23 mouse cellular contexts compared by ENCODE assay signal in the genomic region with DNA sequence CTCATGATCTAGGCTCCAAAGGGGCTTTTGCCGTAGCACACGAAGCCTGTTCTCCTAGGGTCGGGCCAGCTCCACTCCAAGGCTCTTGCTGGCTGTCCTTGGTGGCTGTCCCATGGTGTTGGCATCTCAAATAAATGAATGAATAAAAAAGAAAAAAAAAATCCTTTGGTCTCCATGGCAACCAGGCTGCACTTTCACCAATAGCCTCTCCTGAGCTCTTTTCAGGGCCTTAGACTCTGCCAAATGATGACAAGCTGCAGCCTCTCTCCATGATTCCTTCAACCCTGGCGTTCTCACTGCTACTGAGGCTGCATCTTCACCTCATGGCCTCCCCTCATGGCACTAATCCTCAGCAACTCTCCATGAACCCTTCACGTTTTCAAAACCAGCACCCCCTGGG. TPM values are rescaled to one million over a fixed set of nuclear protein-coding genes. Genes with fewer than 3 reads are reported as not detected.
DNase-seq lines count a peak whose midpoint lies in the region; ATAC-seq and TF ChIP-seq lines count a peak whose summit lies in the region.
"Had no signal": no experiment of that assay in that cellular context is flagged by ENCODE, and none has a peak within 500 bp of the region (broad histone marks: within the 10 kb centered on the region; RNA-seq: fewer than 3 reads in every experiment).

No protein-coding gene starts in this region.

- no peak overlapping the region for H3K4me3 ChIP-seq in cerebellum, adult 2 months (replicated peaks; ENCODE audit: insufficient read depth, low read depth, low read length)
- no peak overlapping the region for H3K4me3 ChIP-seq in hindbrain, embryonic 16.5 days (ENCODE audit: low read length)
- H3K4me3 ChIP-seq in hindbrain, embryonic 10.5 days, result no peak overlapping the region
- H3K4me3 ChIP-seq in midbrain, embryonic 12.5 days, result no peak overlapping the region
- no peak overlapping the region for H3K4me3 ChIP-seq in liver, embryonic 12.5 days
- H3K4me3 ChIP-seq in limb, embryonic 10.5 days, result no peak overlapping the region
- H3K4me3 ChIP-seq: embryonic facial prominence, embryonic 15.5 days; layer of hippocampus, adult 2 months; limb, embryonic 12.5 days had no signal

- no peak overlapping the region for H3K4me2 ChIP-seq in hindbrain, embryonic 16.5 days (ENCODE audit: low read length)
- H3K4me2 ChIP-seq in midbrain, embryonic 12.5 days (replicated peaks), result no peak overlapping the region
- H3K4me2 ChIP-seq in liver, embryonic 12.5 days, result no peak overlapping the region
- H3K4me2 ChIP-seq: embryonic facial prominence, embryonic 15.5 days; heart, embryonic 11.5 days; limb, embryonic 12.5 days; liver, embryonic 11.5 days had no signal

- H3K27me3 ChIP-seq in cerebellum, adult 2 months (ENCODE audit: control insufficient read depth, insufficient read depth, low read length), result no peaks in the 10 kb centered on the region
- H3K27me3 ChIP-seq in hindbrain, embryonic 16.5 days (replicated peaks; ENCODE audit: control insufficient read depth, insufficient read depth, low read length), result no peaks in the 10 kb centered on the region
- H3K27me3 ChIP-seq in hindbrain, embryonic 10.5 days (ENCODE audit: insufficient read depth, poor library complexity, severe bottlenecking), result no peaks in the 10 kb centered on the region
- peaks cover 9% of the 10 kb centered on the region; the same call in 1 of the 2 replicates for H3K27me3 ChIP-seq in midbrain, embryonic 12.5 days
- H3K27me3 ChIP-seq in liver, embryonic 12.5 days (replicated peaks), result no peaks in the 10 kb centered on the region
- H3K27me3 ChIP-seq in limb, embryonic 10.5 days (ENCODE audit: low read depth, poor library complexity, severe bottlenecking), result no peaks in the 10 kb centered on the region
- H3K27me3 ChIP-seq: embryonic facial prominence, embryonic 15.5 days; limb, embryonic 12.5 days had no signal

- DNase-seq in cerebellum, postnatal 14 days, result peak; percentile 8 to 16
- DNase-seq in cerebellum, adult 2 months, result no peak
- no peak for DNase-seq in hindbrain, embryonic 10.5 days (ENCODE audit: low spot score)
- no peak for DNase-seq in limb, embryonic 10.5 days (ENCODE audit: low spot score)
- DNase-seq: adrenal gland, postnatal 36 days; cerebellum, adult 18-20 months; gastrocnemius, postnatal 14 days; heart, adult 11 months; kidney, postnatal 25 days; lung, adult 18-20 months; lung, postnatal 10 days; thymus, adult 18-20 months; thymus, postnatal 4 days had no signal

- no peaks in the 10 kb centered on the region for H3K9me3 ChIP-seq in hindbrain, embryonic 16.5 days (ENCODE audit: control insufficient read depth, low read length)
- no peaks in the 10 kb centered on the region for H3K9me3 ChIP-seq in hindbrain, embryonic 10.5 days
- H3K9me3 ChIP-seq in midbrain, embryonic 12.5 days, result no peaks in the 10 kb centered on the region
- no peaks in the 10 kb centered on the region for H3K9me3 ChIP-seq in liver, embryonic 12.5 days (replicated peaks)
- no peaks in the 10 kb centered on the region for H3K9me3 ChIP-seq in limb, embryonic 10.5 days (replicated peaks)
- H3K9me3 ChIP-seq: embryonic facial prominence, embryonic 15.5 days; limb, embryonic 12.5 days had no signal

- no peaks in the 10 kb centered on the region for H3K36me3 ChIP-seq in hindbrain, embryonic 16.5 days (ENCODE audit: control insufficient read depth, insufficient read depth, low read length)
- H3K36me3 ChIP-seq in hindbrain, embryonic 10.5 days, result no peaks in the 10 kb centered on the region
- H3K36me3 ChIP-seq in midbrain, embryonic 12.5 days, result no peaks in the 10 kb centered on the region
- no peaks in the 10 kb centered on the region for H3K36me3 ChIP-seq in liver, embryonic 12.5 days
- H3K36me3 ChIP-seq in limb, embryonic 10.5 days, result no peaks in the 10 kb centered on the region
- H3K36me3 ChIP-seq: embryonic facial prominence, embryonic 15.5 days; limb, embryonic 12.5 days had no signal

- no peak overlapping the region for H3K9ac ChIP-seq in hindbrain, embryonic 16.5 days (ENCODE audit: low read depth, low read length)
- H3K9ac ChIP-seq in midbrain, embryonic 12.5 days (replicated peaks), result no peak overlapping the region
- no peak overlapping the region for H3K9ac ChIP-seq in liver, embryonic 12.5 days
- H3K9ac ChIP-seq: embryonic facial prominence, embryonic 15.5 days; limb, embryonic 12.5 days had no signal

- TF ChIP-seq CTCF in cerebellum, adult 2 months (IDR thresholded peaks at IDR 0.05; ENCODE audit: borderline replicate concordance, insufficient read depth, low read depth, low read length), result no peak

- WGBS in cerebellum, adult 2 months, result 27% methylated on average over 5 of the region's 5 CpGs
- WGBS in hindbrain, embryonic 16.5 days, result 24% methylated on average over 5 of the region's 5 CpGs
- 49% methylated on average over 5 of the region's 5 CpGs for WGBS in hindbrain, embryonic 10.5 days
- WGBS in midbrain, embryonic 12.5 days, result 27% methylated on average over 5 of the region's 5 CpGs
- WGBS in liver, embryonic 12.5 days (ENCODE audit: insufficient replicate concordance), result 60% methylated on average over 5 of the region's 5 CpGs
- 80% methylated on average over 5 of the region's 5 CpGs for WGBS in limb, embryonic 10.5 days

- H3K27ac ChIP-seq in cerebellum, adult 2 months (ENCODE audit: insufficient read depth, low read length), result no peak overlapping the region
- no peak overlapping the region for H3K27ac ChIP-seq in hindbrain, embryonic 16.5 days (ENCODE audit: low read depth, low read length)
- H3K27ac ChIP-seq in hindbrain, embryonic 10.5 days, result no peak overlapping the region
- H3K27ac ChIP-seq in midbrain, embryonic 12.5 days (replicated peaks), result no peak overlapping the region
- H3K27ac ChIP-seq in liver, embryonic 12.5 days, result no peak overlapping the region
- no peak overlapping the region for H3K27ac ChIP-seq in limb, embryonic 10.5 days
- H3K27ac ChIP-seq: embryonic facial prominence, embryonic 15.5 days; layer of hippocampus, adult 2 months; limb, embryonic 12.5 days had no signal

- no peaks in the 10 kb centered on the region for H3K4me1 ChIP-seq in cerebellum, adult 2 months (ENCODE audit: control insufficient read depth, insufficient read depth, low read length)
- H3K4me1 ChIP-seq in hindbrain, embryonic 16.5 days (ENCODE audit: control insufficient read depth, insufficient read depth, low read depth, low read length), result peaks cover 6% of the 10 kb centered on the region; the same call in 1 of the 2 replicates
- peaks cover 7% of the 10 kb centered on the region for H3K4me1 ChIP-seq in hindbrain, embryonic 10.5 days (replicated peaks)
- H3K4me1 ChIP-seq in midbrain, embryonic 12.5 days, result peaks cover 6% of the 10 kb centered on the region
- H3K4me1 ChIP-seq in liver, embryonic 12.5 days, result no peaks in the 10 kb centered on the region
- no peaks in the 10 kb centered on the region for H3K4me1 ChIP-seq in limb, embryonic 10.5 days
- H3K4me1 ChIP-seq: embryonic facial prominence, embryonic 15.5 days; limb, embryonic 12.5 days had no signal

- TF ChIP-seq POLR2A in cerebellum, adult 2 months (IDR thresholded peaks at IDR 0.05; ENCODE audit: borderline replicate concordance, insufficient read depth, low read length), result no peak

- ATAC-seq in hindbrain, embryonic 16.5 days, result peak; percentile 70; the same call in 1 of the 2 replicates
- ATAC-seq in midbrain, embryonic 12.5 days (ENCODE audit: low FRiP score, low read depth), result peak; percentile 52; the same call in 1 of the 2 replicates
- ATAC-seq in liver, embryonic 12.5 days, result no peak
- ATAC-seq: CD4-positive, CD25-positive, alpha-beta regulatory T cell, adult 4 months; intestine, embryonic 16.5 days had no signal

RNA-seq across cellular contexts. Expression of a gene that starts 28.7 kb away (rescaled TPM):
- 5.8 and 6.6 TPM in 2 replicates for polyA plus RNA-seq in cerebellum, adult 2 months (2012; rRNA removed)
- 10.9 and 12.5 TPM in 2 replicates for polyA plus RNA-seq in hindbrain, embryonic 16.5 days (2015; fragmentation: Nextera tagmentation; extraction: Ambion mirVana)
- 13.0 and 13.1 TPM in 2 replicates for polyA plus RNA-seq in hindbrain, embryonic 10.5 days (2016; fragmentation: Nextera tagmentation; extraction: Ambion mirVana)
- 17.6 and 18.5 TPM in 2 replicates for polyA plus RNA-seq in midbrain, embryonic 12.5 days (2016; fragmentation: Nextera tagmentation; extraction: Ambion mirVana)
- 0.56 and 0.84 TPM in 2 replicates for polyA plus RNA-seq in liver, embryonic 12.5 days (2016; fragmentation: Nextera tagmentation; extraction: Ambion mirVana)
- 7.6 and 10.7 TPM in 2 replicates for polyA plus RNA-seq in limb, embryonic 10.5 days (2016; fragmentation: Nextera tagmentation; extraction: Ambion mirVana)

Comparison
In these comparisons a context has a peak if more than half of its experiments do, and no peak if none do; other contexts are left out.
1. DNase-seq: peak in cerebellum, postnatal 14 days (2 of 2); none in cerebellum, adult 2 months (0 of 2), hindbrain, embryonic 10.5 days (single experiment) and limb, embryonic 10.5 days (single experiment).